Mouse (Mus musculus): ENCODE results near the gene Tmem102.

Tmem102 gene

DNA sequence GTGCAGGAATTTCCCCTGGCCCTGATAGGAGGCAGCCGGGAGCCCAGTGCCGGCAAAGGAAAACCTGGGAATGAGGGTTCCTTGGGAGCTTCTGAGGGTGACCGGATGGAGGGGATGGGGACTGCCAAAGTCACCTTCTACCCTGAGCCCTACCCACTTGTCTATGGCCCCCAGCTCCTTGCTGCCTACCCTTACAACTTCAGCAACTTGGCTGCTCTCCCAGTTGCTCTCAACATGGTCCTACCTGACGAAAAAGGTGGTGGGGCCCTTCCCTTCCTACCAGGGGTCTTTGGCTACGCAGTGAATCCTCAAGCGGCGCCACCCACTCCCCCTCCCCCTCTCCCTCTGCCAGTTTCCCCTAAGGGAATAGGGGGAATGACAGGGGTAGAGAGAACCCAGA, 26.4 kb downstream of the Tmem102 start:
- no peak for TF ChIP-seq GATA4 (IDR thresholded peaks at IDR 0.05; ENCODE audit: insufficient replicate concordance, low read length)

DNA sequence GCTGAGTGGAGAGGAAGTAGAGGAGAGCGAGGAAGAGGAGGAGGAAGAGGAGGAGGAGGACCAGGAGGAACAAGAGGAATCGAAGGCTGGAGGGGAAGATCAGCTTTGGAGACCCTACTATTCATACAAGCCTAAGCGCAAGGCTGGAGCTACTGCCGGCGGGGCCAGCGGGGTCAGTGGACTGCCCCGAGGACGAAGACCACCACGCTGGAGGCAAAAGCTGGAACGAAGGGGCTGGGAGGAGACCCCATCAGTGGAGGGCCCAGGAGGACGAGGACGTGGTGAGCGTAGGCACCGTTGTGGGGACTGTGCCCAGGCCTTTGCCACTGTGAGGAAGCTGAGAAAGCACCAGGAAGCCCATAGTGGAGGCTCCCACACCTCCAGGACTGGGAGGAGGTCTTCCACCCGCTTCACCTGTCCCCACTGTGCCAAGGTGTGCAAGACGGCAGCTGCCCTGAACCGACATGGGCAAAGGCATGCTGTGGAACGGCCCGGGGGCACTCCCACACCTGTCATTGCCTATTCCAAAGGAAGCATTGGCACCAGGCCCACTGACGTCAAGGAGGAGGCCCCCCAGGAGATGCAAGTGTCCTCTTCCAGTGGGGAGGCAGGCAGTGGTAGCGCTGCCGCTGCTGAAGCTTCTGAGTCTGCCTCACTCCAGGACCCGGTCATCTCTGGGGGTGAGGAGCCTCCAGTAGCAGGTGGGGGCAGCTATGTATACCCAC, 27.0 kb downstream of the Tmem102 start:
- TF ChIP-seq GATA4 (IDR thresholded peaks at IDR 0.05; ENCODE audit: insufficient replicate concordance, low read length): no peak

DNA sequence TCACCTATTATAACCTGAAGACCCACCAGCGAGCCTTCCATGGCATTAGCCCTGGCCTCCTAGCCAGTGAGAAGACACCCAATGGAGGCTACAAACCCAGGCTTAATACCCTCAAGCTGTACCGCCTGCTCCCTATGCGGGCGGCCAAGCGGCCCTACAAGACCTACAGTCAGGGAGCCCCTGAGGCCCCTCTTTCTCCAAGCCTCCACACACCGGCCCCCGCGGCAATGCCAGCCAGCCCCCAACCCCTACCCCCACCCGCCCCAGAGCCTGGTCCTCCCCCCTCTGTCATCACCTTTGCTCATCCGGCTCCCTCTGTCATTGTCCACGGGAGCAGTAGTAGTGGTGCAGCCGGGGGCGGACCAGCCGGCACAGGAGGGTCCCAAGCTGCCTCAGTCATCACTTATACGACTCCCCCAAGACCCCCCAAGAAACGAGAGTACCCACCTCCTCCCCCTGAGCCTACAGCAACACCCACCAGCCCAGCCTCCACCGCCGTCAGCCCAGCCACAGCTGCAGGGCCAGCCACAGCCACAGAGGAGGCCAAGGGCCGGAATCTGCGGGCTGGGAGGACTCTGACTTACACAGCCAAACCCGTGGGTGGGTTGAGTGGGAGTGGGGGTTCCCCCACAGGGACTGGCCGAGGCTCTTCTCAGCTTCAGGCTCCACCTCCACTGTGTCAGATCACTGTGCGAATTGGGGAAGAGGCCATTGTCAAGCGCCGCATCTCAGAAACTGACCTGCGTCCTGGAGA, 27.7 kb downstream of the Tmem102 start:
- no peak for TF ChIP-seq GATA4 (IDR thresholded peaks at IDR 0.05; ENCODE audit: insufficient replicate concordance, low read length)

DNA sequence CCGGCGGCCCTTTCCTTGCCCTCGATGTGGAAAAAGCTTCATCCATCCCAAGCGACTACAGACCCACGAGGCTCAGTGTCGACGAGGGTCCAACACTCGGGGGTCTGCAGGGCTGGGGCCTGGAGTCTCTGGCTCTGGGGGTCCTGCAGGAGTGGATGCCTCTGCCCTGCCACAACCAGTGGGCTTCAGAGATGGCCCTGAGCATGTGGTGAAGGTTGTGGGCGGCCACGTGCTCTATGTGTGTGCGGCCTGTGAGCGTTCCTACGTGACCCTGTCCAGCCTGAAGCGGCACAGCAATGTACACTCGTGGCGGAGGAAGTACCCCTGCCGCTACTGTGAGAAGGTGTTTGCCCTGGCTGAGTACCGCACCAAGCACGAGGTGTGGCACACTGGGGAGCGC, 28.9 kb downstream of the Tmem102 start:
- TF ChIP-seq GATA4 (IDR thresholded peaks at IDR 0.05; ENCODE audit: insufficient replicate concordance, low read length): no peak

DNA sequence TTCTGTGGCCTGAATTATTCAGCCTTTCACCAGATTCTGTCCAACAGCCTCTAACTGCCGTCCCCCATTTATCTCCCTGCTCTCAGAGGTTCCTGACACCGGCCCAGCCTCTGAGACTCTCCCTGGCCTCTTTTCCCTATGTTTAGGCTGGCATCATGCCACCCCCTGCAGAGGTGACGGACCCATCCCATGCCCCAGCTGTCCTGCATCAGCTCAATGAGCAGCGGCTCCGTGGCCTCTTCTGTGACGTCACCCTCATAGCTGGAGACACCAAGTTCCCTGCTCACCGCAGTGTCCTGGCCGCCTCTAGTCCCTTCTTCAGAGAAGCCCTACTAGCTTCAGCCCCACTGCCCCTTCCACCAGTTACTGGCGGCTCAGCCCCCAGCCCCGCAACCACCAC, 29.7 kb downstream of the Tmem102 start:
- TF ChIP-seq GATA4 (IDR thresholded peaks at IDR 0.05; ENCODE audit: insufficient replicate concordance, low read length): no peak

DNA sequence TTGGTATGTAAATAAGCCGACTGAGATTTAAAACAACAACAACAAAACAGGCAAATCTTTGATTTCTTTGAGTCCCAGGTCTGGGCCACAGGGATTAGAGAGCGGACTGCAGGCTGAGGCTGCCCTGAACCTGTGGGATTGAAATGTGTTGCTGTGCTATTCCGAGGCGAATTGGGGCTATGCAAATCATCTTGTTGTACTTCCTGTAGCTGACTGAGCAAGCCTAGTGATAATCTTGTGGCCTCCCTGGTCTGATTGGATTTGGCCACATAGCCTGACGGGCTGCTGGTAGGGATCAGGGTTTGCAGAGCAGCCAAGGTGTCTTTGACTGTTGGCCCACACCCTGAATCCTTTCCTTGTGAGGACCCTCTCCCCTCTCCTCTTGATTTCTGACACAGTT, 30.5 kb downstream of the Tmem102 start:
- no peak for TF ChIP-seq GATA4 (IDR thresholded peaks at IDR 0.05; ENCODE audit: insufficient replicate concordance, low read length)

DNA sequence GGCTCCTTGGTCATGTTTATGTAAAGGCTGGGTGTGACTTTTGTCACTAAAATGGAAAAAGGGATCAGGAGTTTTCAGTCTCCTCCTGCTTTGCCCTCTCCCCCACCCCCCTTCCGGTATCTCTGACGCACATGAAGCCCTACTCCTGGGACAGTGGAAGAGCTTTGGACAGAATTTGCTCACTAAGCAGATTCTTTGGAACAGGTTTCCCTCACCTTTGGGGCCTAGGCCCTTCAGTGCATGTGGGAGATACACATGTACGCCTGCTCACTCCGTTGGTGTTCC, 37.9 kb downstream of the Tmem102 start:
- TF ChIP-seq GATA4 (IDR thresholded peaks at IDR 0.05; ENCODE audit: insufficient replicate concordance, low read length): no peak

DNA sequence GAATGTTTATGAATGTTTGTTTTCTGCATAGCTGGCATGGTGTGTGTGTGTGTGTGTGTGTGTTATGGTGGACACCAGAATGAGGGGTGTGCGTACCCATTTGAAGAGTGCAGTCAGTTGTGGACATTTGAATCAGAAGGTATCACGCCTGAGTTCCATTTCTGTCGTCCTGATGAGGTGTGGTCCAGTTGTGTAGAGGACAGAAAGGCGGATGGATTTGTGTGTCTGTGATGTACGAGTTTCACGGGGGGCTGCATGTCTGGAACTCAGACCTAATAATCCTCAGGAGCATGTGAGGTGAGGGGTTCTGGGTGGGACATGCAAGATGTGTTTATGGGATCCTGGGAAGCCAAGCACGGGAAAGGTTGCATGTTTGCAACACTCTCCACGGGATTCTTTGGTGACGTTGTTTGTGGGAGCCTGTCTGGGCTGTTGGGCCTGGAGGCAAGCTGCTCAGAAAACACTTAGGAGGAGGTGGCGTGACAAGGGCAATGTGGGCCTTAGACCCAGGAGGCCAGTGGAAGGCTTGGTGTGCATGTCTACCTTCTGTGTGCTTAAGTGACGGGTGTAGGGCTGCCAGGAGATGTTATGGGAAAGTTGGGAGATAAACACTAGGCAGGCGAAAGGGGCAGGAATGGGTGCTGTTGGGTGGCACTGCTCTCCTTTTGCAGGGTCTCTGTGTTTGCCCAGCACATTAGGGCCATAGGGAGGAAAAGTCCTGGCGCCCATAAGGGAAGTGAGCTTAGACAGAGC, 38.4 kb downstream of the Tmem102 start:
- no peak for TF ChIP-seq GATA4 (IDR thresholded peaks at IDR 0.05; ENCODE audit: insufficient replicate concordance, low read length)

DNA sequence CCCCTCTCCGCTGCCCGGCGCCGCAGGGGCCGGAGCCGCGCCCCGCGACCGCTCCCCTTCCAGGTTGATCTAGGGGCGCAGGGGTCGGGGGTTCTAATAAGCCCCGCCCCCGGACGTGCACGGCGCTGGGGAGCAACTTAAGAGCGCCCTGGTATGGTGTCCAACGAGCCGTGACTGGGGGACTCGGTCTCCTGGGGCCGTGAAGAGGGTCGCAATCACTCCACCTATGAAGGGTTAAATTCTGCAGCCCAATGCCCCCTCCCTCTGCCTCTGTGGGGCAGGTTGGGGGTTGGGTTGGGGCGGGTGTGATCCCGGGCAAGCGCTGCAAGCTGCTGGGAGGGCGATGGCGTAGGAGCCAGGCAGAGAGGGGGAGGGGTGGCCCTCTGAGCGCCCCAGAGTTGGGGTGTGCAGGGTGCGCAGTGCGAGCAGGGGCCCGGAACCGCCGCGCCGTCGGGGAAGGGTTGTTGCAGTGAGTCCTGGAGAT, 39.3 kb downstream of the Tmem102 start:
- no peak for TF ChIP-seq GATA4 (IDR thresholded peaks at IDR 0.05; ENCODE audit: insufficient replicate concordance, low read length)

DNA sequence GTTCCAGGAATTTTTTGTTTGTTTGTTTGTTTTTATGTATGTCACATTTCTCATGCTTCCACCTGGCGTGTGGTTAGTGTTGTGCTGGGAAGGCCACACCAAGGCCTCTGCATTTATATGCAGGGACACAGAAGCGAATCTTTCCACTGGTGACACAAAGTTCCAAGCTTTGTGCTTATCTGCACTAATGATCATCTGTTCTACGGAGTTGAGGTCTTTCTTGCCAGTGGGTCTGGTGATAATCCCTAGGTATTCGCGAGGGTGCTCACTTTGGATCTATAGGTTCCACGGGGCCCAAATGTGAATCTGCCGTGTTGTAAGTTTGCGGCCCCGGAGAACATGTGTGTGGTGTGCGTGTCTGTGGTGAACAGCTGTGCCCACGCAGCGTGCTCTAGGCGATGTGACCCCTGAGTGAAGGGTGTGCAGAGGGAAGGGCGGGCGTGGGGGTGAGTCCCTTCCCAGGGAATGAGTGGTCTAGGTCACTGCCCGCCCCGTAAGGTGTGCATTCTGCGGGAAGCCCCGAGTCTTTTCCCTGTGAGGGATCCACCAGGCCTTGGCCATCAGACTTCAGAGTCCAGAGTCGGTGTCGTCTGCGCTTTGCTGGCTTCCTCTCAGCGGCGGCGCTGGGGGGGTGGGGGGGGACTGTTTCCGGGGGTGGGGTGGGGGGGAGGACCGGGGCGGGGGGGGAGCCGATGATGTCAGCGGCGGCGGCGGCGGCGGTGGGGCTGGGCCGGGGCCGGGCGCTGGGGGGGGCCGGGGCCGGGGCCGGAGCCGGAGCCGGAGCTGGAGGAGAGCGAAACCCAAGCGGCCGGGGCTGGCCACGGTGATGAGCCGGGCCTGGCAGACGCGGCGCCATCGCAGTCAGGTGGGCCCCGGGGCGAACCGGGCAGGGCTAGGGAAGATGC, 40.0 kb downstream of the Tmem102 start, which contains the start of gene Zbtb4:
Gene Zbtb4 (plus strand): TSS at position 692 of the 905 bp plus-strand sequence.
- TF ChIP-seq GATA4 (IDR thresholded peaks at IDR 0.05; ENCODE audit: insufficient replicate concordance, low read length): no peak

DNA sequence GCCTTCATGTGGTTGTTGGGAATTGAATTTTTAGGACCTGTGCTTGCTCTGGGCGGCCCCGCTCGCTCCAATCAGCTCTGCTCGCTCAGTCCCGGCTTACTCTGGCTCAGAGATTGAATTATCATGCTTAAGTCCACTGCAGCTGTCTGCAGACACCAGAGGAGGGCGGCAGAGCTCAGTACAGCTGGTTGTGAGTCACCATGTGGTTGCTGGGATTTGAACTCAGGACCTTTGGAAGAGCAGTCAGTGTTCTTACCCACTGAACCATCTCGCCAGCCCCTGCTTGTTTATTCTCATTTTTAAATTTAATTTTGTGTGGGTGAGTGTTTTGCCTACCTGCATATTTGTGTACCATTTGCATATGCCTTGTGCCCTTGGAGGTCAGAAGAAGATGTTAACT, 41.9 kb downstream of the Tmem102 start:
- TF ChIP-seq GATA4 (IDR thresholded peaks at IDR 0.05; ENCODE audit: insufficient replicate concordance, low read length): no peak

DNA sequence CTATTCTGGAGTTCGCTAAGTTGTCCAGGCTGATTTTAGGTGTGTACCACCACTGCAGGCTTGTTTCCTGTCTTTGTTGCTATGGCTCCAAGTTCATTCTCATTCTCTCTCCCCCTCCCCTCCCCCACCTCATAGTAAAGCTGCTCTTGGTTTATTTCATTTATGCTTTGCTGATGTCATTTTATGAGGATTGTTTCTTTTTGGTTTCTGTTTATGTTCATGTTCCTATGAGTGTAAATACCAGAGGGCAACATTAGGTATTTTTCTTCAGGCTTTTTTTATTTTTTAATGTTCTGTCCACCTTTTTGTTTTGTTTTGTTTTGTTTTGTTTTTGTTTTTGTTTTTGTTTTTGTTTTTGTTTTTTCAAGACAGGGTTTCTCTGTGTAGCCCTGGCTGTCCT, 43.6 kb downstream of the Tmem102 start, which contains the start of gene Slc35g3:
Gene Slc35g3 (minus strand): TSS at position 101 of the 400 bp plus-strand sequence.
- TF ChIP-seq GATA4 (IDR thresholded peaks at IDR 0.05; ENCODE audit: insufficient replicate concordance, low read length): no peak

DNA sequence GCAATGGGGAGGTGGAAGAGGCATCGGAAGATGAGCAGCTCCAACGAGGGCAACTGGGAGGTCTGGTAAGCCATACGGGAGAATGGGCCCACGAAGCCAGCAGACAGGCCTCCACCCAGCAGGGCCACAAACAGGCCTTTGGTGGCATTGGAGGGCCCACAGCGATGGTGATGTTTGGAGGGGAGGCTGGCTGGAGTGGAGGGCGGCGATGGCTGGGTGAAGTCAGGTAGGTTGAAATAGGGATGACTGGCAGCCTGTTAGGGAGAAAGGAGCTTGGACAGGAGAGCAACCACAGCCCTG, 44.6 kb downstream of the Tmem102 start:
- TF ChIP-seq GATA4 (IDR thresholded peaks at IDR 0.05; ENCODE audit: insufficient replicate concordance, low read length): no peak

DNA sequence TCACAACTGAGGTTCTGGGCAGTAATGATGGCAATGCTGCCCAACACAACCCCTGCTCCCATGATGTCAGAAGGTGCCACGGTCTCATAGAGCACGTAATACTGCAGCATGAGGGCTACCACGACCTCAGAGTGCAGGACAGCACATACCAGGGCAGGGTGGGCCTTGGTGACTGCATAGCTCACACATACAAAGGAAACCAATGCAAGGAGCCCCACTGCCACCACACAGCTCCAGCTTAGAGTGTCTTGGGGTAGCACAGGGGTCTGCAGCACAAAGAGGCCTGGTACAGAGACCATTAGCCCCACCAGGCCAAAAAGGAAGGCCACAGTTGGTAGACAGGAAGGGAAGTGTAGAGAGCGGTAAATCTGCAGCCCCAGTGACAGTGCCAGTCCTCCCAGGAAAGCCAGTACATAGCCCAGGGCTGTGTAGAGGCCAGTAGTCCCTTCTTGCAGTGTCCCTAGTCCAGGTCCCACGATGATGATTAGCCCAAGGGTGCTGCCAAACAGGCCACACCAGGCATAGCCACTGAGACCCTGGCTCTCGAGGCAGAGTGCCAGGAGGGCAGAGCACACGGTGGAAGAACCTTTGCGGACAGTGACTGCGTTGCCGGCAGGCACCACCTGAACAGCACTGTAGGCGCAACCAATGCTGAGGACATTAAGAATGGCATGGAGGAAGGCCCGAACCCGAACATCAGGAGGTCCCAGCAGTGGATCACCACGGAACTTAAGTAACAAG, 45.1 kb downstream of the Tmem102 start:
- TF ChIP-seq GATA4 (IDR thresholded peaks at IDR 0.05; ENCODE audit: insufficient replicate concordance, low read length): no peak
